Mouse (Mus musculus): ENCODE results near the gene Cyct.

Gene Cyct

GRCm38 (mm10) chr2:76334596-76334995 is 25.7 kb downstream of the Cyct start:
- peak; percentile 14 for DNase-seq

GRCm38 (mm10) chr2:76332161-76332805 is 28.0 kb downstream of the Cyct start:
- DNase-seq = no peak

- DNase-seq = no peak
These were observed 30.2 kb downstream of the Cyct start for GRCm38 (mm10) chr2:76330081-76330480.

- DNase-seq = no peak
These were observed 34.1 kb downstream of the Cyct start for GRCm38 (mm10) chr2:76326161-76326560.

- DNase-seq = no peak
These were observed 35.8 kb downstream of the Cyct start for GRCm38 (mm10) chr2:76324463-76324862.

GRCm38 (mm10) chr2:76323185-76323875 is 36.9 kb downstream of the Cyct start:
- DNase-seq = no peak

GRCm38 (mm10) chr2:76320336-76320735 is 39.9 kb downstream of the Cyct start:
- no peak for DNase-seq

- no peak for DNase-seq
These were observed 41.0 kb downstream of the Cyct start for GRCm38 (mm10) chr2:76319231-76319630.

Data from right cerebral cortex, postnatal 4 days (tissue).